Mouse (Mus musculus) layer of hippocampus, adult 9-10 months (tissue): ENCODE measurements at regions not wholly inside any gene's neighbourhood (a gene's known extent, or its start where the extent isn't known, plus 50 kb on each side); places are given as distances from the start of the nearest gene placed in this dataset.

Experiments
- DNase-seq: peaks from one replicate; pipeline ENCODE4 v3.0.0; 2022; ENCODE audit warnings: low spot score

GRCm38 (mm10) chr13:52702201-52702611, 119.2 kb downstream of the Syk start:
- no peak for DNase-seq

DNA sequence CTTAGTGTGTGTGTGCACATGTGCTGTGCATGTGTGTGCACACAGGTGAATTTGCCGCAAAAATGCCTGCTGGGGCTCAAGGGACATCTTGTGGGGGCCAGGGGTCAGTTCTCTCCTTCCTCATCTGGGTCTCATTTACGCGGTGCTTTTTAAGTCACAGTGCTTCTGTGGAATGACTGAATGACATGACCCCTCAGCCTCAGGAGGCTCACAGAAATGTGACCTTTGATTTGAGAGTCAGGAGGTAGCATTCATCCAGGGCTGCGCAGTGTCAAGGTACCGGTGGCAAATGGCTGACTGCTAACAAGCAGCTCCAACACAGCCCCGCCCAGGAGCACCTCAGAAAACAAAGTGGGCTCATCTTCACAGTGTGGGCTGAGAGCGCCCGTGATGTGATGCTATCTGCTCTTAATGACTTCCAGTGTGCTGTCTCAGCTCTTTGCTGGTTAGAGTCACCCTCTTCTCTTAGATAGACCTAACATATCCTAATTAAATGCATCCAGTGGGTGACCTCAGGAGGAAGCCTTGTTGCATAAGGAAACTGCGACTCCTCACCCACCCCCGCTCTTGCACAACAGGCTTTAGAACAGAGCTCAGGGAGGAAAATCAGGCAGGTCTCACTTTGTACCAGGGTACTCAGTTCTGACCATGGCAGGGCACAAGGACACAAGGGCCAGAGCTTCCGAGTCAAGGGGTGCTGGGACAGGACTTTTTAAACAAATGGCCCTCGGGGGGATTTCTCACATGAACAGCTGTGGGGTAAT, 120.6 kb downstream of the Syk start:
- DNase-seq: no peak

DNA sequence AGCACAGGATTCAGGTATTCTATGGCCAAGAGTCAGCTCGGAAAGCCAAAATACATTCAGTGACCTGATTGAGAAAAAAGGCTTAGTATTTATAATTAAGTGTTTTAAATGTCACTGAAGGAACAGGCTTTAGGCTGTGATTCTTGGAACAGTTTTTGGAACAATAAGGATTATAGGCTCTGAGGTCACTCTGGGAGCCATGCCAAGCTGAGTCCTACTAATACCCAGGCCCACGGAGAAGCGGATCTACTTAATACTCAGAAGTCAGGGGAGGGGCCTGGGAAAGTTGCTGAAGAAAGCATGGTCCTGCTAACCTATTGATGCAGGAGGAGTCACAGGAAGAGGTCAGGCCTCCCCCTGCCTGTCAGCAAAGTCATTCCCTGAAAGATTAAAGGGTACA, 121.7 kb downstream of the Syk start:
- DNase-seq: no peak

- no peak for DNase-seq
These were observed 126.6 kb downstream of the Syk start for GRCm38 (mm10) chr13:52709580-52709979.

- DNase-seq: peak; percentile 87
These were observed 128.9 kb downstream of the Syk start for GRCm38 (mm10) chr13:52711713-52712369.

DNA sequence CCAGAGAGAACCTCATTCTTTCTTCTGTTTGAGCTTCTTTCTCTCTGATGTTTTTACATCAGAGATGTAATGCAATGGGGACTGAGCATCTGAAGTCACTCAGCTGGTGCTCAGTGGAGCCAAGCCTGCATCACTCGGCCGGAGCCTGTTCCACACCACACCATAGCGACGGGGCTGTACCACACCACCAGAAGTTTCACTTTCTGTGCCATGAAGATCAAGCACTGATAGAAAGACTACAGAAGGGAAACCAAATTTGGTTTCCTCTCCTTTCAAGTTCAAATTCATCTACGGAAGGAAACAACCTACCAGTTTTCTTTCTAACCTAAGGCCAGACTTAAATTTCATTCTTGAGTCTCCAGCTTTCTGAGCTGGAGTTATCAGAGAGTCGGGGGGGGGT, 138.5 kb downstream of the Syk start:
- DNase-seq: no peak

- DNase-seq: no peak
These were observed 139.7 kb downstream of the Syk start for GRCm38 (mm10) chr13:52722718-52723117.

GRCm38 (mm10) chr13:52726043-52726442, 143.1 kb downstream of the Syk start:
- no peak for DNase-seq

DNA sequence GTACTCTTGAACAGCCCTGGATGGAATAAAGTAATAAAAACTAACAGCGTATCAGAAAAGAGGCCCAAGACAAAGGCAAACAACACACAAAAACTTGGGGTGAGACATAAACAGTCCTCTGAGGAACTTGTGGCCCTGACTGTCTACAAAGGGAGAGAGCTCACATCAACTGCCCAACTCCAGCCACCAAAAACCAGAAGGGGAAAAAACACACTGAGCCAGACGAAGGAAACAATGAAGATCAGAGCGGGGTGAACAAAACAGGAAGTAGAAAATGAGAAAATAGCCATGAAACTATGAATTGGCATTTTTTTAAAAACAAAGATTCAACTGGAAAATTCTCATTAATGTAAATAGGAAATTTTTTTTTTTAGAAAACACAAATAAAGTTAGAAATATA, 143.6 kb downstream of the Syk start:
- DNase-seq: no peak

GRCm38 (mm10) chr13:52735453-52735933, 152.5 kb downstream of the Syk start:
- DNase-seq: no peak

GRCm38 (mm10) chr13:52735934-52736523, 153.1 kb downstream of the Syk start:
- DNase-seq: no peak

DNA sequence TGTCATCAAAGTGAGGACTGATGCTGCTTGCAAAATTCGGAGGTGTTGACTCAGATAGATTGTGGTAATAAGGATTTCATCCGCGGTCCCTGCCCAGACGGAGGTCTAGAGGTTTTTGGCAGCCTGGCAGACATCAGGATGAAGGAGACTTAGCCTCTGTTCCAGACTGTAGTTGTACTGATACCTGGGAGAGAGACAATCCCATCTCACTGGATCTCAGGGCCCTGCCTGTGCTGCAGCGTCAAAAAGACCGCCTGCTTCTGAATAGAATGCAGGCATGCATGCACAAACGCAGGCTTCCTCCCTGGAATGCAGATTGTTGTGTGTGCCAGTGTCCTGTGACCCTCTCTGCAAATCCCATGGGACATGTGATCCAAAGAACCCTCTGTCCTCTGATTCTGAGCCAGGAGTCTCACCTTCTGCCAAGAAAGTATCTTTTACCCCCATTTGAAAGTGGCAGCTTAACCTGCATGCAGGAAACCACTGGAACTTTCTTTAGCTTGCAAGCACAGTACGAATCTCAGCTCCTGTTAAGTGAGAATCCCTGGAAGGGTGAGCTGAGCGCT, 155.2 kb downstream of the Syk start:
- no peak for DNase-seq

DNA sequence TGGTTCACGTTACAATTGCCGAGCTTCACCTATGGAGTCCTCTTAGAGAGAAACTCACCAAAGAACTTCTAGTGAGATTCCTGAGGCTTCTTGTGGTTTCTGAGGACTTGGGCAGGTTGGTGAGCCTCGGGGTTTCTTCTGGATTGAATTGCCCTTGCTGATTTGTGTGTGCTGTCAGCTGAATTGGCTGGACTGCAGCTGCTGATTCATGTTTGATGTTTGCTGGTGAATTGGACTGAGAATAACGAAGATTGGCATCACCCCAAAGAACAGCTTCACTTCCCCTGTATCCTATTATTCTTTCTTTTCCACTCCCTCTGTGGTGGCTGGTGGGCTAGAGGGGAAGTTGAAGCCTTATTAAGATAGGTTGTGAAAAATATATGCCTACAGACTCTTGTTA, 158.4 kb downstream of the Syk start:
- no peak for DNase-seq

- no peak for DNase-seq
These were observed 173.0 kb downstream of the Syk start for GRCm38 (mm10) chr13:52756005-52756404.

- DNase-seq: peak; percentile 24
These were observed 163.8 kb downstream of the Auh start for GRCm38 (mm10) chr13:52765508-52766181.

DNA sequence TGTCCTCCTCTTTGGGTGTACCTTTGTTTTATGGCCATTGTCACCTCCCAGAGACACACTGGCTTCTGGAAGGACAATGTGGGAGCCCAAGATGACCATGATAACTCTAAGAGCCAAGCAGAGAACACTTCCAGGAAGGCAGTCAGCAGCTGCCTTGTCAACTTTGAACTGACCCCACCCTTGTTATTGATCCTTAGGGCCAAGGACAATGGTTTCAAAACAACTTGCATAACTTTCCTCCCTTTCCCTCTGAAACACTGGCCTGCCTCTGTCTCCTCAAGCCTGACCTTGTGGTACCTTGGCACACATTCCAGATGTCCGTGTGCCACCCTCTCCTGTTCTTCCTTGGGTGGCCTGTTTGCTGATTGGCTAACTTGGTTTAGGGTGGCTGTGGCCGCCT, 163.2 kb downstream of the Auh start:
- DNase-seq: no peak

- DNase-seq: no peak
These were observed 159.5 kb downstream of the Auh start for GRCm38 (mm10) chr13:52769956-52770355.

DNA sequence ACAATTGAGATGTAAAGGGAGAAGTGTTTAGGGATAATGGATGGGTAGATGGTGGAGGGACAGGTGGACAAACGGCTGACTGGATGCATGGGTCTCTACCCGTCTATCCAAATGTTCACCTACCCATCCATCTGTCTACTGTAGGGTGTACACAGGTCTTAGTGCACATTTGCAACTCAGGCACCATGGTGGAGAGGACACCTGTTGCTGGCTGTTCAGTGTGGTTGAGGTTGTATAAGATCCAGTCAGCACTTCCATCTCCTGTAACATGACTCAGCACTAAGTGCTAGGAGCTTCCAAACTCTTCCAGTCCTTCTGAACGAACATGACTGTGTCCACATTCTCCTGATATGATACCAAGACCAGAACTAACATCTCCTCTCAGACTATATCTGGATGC, 158.0 kb downstream of the Auh start:
- no peak for DNase-seq

DNA sequence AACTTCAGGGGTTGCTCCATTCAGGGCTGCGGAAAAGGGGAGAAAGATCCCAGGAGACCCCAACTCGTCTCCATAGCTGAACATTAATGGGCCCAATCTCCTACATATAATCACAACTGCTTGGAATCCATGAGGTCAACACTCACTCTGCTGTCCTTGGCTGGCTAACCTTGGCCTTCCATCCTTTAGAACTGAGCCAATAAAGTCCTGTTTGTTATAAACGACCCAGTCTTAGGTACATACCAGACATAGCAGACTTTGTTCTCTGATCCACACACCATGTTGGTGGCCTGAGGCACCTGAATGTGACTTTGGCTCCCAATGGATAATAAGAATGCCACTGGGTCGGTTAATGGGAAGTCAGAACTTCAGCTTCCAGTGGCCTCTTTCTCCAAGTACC, 157.4 kb downstream of the Auh start:
- no peak for DNase-seq

DNA sequence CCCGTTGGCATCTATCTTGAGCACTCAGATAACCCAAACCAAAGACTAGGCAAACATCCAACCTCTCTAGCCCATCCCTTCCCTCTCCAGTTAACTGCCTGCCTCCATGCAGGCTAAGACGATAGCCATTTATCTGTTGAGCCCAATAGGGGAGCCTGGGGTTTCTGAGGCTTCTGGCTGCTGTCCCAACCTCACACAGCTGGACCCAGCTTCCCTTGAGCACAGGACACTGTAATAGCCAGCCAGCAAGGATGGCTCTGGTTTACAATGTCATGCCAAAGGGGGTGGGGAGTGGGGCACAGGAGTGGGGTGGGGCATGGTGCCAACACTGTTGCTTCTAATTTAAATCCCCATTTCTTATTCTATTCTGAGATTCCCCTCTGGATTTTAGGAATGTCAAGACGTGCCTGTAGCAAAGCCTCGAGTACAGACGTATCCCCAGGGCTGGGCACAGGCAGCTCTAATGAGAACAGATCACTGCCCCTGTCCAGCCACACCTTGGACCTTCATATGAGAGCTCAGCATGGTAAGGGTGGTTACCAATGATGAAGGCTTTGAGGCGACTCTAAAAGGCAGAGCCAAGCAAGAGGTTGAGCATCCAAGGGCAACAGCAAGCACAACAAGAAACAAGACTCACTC, 152.0 kb downstream of the Auh start:
- no peak for DNase-seq

- DNase-seq: no peak
These were observed 150.6 kb downstream of the Auh start for GRCm38 (mm10) chr13:52778848-52779247.
